Mouse (Mus musculus) testis, postnatal 14 days (tissue): ENCODE measurements at regions not wholly inside any gene's neighbourhood (a gene's known extent, or its start where the extent isn't known, plus 50 kb on each side); places are given as distances from the start of the nearest gene placed in this dataset.

Experiments used
- DNase-seq: peaks from one replicate; pipeline ENCODE4 v3.0.0; 2021; ENCODE audit warnings: low spot score

DNA sequence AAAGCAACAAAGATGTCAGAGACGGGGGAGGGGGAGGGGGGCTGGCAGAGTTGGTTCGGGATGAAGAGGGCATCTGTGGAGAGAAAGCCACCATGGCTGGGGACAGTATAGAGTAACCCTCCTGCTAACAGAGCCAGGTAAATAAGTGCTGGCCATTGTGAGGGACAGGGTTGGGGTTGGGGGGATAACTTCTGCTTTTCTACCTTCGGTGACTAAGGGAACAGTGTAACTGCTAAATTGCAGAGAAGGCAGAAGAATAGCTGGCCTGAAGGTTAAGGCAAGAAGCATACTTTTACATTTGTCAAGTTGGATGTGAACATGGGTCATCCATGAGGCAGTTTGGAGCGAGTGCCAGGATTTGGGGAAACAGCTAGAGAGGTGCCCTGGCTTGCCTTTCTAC, 395.1 kb downstream of the H2al1j start:
- no peak for DNase-seq

DNA sequence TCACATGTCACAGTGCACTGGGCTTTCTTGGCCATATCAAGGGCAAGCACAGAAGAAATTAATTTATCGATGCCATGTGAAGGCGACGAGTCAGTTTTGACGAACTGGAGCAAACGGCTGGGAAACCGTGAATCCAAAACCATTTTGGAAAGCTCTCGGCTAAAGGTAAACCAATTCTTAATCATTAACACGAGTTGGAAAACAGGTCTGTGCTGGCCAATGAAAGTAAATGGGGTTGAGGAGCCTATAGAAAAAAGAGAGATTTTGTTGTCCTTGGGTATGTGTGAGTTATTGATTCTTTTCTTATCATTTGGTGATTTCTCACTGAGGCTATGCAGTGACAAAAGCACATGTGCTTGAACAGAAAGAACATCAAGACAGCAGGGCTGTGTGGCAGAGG, 397.1 kb downstream of the H2al1j start:
- no peak for DNase-seq

DNA sequence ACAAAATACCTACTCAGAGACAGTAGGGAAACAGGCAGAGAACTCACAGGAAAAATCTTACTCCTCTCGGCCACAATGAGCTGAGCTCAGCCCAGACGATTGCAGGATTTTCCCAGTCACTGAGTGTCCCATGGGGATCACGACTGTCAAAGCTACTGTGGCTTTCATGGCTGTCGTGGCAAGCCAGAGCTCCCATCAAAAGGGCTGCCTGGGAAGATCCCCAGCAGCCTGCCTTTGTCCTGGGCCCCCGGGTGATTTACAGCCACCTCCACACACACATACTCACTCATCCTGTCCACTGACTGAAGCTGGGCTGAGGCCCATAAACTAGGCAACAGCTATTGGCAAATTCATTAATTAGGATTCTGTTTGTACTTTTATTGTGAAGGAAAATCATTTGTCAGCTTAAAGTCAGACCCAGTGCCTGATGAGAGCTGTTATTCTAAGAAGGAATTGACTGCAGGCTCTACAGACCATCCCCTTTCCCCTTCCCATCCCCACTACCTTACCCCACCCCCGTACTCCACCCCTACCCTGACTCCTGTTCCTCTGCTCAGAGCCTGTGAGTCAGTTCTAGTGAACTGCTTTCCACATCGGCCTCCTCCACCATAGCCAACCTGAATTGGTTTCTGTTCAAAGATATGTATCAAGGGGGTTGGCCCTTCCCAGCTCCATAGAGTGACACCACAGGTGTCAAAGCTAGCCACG, 399.1 kb downstream of the H2al1j start:
- no peak for DNase-seq

DNA sequence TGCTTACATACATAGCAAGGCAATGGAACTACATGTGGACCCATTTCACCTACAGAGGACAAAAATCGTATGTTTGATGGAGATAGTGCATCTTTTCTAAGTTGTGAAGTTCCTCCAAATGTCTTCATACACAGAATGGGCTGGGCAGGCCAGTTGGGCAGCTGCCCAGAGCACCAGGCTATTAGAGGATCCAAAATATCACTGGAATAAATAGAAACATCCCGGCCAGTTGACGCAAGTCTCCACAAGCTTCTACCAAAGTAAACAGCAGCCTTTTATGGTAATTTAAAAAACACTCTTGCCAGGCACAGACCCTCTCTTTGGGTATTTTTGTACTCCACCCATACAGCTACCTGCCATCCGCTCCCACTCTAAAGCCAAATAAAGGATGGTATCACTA, 400.9 kb downstream of the H2al1j start:
- DNase-seq = no peak

DNA sequence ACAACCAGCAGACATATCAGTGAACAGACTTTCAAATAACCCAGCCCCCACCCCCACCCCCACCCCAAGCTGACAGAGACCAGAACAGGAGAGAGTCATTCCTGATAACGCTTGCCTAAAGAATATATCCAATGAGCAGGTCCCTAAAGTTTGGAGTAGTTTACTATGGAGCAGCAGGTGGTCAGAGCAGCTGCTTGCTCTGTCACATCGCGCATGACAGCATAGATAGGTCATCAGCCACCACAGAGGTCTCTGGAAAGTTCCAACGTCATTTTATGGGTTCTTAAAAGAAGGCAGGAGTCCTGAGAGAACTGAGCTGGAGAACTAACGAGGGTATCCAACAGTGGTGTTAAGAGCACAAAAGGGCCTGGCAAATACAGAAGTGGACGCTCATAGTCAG, 402.4 kb downstream of the H2al1j start:
- no peak for DNase-seq

DNA sequence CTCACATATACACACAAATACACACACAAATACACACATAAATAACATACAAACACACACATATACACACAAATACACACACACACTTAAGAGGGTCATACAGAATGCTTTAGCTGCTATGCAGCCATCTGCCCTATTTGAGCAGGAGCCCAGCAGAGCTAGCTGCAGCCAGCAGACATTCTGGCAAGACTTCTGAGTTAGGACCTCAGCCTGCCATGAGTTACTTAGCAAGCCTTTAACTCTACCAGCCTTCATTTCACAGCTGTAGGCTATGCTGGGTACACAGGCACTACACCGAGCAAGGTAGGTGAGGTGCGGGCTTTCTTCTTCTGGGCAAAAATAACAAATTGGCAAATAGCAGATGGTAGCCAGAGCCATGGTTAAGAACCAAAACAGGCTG, 404.7 kb downstream of the H2al1j start:
- no peak for DNase-seq

DNA sequence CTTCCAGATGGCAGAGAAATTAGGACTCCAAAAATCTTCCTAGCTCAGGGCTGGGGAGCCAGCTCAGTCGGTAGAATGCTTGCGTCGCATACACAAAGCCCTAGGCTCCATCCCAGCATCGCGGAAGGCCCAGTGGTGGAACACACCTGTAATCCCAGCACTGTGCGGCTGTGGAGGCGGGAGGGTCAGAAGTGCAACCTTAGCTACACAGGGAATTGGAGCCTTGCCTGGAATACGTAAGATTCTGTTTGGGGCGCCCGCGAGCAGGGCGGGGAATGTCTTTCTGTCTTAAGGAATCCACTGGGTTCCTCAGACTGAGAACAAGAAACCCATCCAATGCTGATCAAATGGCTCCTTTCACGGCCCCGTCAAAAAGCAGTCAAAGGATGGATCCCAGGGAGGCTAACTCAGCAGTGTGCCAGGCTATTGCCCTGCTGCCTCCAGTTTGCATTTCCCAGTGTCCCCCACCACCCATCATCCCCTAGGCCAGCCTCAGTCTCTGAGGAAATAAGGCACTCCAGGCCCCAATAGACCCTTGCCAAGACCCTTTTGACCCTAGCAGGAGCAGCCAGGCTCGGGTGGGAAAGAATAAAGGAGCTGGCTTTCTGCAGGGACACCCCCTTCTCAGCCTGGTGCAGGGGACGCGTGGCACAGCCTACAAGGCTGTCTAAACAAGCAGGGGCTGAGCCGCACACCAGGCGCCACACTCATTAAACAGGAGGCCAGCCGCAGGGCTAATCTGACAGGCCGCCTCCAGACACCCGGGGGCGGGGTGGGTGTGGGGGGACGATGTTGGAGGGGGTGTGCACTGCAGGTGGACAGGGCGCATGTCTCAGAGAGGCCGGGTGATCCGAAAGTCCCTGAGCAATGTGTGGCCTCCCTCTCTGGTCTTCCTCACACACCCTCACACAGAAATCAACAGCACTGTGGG, 407.1 kb downstream of the H2al1j start:
- DNase-seq = no peak

DNA sequence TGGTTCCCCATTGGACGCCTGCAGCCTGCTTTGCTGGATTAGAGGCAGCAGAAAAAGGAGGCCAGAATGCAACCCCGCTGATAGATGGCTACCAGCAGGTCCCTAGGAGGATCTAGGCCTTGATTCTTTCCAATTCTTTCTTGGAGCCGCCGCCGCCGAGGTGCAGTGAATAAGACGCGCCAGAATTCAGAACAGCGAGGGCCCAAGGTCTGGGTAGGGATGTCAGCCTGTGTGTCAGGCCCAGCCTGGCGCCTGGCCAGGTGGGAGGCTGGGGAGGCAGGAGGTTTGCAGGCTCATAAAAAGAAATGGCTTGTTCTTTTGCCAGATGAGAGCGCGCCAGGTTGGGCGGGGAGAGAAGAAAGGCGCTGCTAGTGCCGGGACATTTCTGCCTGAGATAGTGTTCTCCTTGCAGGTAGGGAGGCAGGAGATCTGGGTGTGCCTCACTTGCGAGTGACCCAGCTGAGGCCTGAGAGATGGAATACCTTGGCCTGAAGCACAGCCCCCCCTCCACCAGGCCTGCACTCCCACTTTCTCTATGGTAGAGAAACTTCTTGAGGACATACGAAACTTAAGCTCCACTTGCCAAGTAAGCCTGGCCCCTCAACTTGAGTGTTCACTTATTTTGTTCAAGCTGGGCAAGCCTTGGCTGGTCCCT, 408.0 kb downstream of the H2al1j start:
- DNase-seq = peak; percentile 73

DNA sequence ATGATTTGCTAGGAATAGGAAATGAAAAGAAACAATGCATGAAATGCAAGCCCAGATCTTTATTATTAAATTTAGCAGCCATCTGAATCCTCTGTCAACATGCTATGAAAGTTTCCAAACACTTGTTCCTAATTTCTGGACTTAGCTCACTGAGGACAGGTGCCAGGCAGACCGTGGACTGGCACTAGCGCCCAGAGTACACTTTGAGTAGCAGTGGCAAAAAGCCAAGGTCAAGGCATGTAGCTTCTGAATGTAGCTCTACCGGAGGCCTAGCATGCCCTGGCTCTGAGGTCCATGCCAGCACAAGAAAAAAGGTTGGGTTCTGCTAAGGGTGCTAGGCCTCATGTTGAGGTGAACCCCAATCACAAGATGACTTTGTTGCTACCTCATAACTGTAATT, 408.9 kb downstream of the H2al1j start:
- DNase-seq = peak; percentile 14

DNA sequence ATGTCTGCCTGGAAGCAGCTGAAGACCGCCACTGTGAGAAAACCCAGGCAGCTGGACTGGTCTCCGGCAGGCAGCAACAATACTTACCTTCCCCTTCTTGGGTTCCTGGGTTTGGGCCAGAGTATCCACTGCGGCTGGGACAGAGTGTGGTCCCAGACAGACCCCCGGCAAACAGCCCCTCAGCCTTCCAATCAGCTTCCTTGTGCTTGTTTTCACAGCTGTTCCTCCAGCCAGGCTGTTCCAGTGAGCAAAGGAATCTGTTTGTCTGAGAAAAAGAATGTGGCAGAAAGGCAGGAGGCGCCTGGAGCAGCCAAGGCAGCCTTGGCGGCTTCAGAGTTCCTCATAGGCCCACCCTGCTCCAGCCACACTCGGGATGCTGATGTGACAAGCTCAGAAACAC, 411.9 kb downstream of the H2al1j start:
- peak; percentile 6 for DNase-seq

DNA sequence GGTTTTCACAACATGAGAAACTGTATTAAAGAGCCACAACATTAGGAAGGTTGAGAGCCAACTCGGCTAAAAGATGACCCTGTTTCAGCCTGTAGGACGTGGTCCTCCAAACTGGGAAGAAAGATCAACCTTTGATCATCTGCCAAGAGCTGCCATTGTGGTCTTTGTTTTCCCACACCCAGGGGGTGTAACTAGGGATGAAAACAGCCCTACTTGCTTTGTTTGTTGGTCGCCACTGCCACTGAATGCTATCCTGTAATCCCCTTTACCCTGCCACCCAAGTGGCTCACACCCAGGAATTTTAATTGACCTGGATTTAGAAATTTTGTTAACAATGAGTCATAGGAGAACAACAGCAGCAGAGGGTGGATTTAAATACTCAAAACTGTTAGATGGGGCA, 414.2 kb downstream of the Bcor start:
- DNase-seq = no peak

DNA sequence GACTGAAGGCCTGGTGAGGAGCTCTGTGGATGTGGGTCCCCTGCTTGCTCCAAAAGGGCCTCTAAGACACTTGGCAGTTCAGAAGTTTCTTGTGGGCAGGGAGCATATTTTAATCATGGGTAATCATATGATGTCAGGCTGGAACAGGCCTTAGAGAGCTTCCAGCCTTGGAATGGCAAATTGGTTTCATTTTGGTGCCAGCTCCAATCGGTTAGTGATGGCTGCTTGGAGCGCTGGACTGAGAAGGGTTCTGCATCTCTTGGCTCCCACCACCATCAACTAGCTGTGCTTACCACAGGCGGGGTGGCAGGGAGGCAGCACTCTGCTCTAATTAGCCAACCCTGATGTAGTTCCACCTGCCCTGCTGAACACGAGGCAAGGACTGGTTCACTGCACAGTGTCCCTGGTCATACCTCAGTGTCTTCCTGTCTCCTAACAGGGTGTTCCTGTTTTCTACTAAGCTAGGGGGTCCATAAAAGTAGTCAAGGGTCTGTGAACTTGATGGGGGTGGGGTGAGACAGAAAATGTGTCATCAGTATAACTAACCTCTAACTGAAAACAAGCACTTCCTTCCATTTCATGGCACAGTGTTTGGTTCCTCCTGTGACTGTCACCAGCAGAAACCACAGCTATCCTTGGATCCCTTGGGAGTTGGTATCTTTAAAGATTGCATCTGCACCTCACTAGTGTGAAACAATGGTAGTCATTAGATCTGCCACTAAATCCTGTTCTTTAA, 412.6 kb downstream of the Bcor start:
- no peak for DNase-seq

DNA sequence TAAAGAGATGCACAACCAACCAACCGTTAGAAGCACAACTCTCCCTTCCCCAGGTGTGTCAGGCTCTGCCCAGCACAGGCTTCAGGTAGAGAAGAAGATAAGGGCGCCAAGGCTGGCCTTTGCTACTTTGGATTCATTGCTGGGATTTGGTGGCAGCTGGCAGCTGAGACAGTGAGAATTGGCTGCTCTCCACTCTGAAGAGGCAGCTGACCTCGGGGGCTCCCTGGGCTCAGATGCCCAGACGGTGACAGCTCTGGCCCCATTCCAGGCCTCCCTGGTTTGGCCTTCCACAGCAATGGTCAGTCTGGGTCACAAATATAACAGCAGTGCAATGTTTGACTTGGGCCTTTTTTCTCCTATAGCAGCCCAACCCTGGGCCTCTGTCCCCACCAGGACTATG, 411.9 kb downstream of the Bcor start:
- DNase-seq = no peak

DNA sequence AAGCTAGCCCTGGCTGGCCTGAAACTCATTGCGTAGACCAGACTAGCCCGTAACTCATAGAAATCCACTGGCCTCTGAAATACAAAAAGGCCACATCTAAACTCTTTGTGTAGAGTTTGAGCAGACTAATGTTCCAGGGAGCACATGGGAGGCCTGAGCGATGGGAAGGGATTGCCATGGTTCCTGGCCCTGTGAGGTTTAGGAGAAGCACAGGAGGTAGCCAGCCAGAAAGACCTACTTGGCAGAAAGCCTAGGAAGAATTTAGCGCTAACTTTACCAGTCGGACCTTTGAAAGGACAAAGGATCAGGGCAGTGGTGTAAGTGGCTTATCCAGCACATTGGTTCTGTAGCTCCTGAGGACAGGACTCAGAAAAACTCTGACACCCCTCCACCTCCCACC, 407.6 kb downstream of the Bcor start:
- DNase-seq = no peak

DNA sequence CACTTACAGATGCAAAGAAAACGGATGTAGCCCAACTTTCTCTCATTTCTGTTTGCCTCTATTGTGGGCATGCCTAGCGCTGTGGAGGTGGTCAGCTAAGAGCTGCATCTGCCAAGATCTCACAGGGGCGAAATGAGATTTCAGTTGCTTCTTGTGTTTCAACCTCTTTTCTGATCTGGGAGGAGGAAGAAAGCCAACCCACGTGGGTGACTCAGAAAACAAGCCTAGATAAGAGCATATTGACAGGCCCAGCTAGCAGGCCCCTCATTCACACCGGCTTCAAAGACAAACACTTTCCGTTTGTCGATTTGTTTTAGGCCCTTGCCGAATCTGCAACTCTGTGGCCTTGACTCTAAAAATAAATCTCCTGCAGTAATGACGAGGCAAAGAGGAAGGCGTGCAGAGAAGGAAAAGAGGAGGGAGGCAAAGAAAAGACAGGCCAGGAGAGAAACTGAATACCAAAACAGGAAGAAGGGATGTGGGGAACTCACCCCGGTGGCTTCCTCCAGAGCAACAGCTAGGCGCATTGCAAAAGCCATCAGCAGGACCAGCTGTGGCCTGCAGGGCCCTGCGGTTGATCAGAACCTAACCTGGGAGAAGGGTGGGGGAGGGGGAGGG, 407.1 kb downstream of the Bcor start:
- DNase-seq = no peak

DNA sequence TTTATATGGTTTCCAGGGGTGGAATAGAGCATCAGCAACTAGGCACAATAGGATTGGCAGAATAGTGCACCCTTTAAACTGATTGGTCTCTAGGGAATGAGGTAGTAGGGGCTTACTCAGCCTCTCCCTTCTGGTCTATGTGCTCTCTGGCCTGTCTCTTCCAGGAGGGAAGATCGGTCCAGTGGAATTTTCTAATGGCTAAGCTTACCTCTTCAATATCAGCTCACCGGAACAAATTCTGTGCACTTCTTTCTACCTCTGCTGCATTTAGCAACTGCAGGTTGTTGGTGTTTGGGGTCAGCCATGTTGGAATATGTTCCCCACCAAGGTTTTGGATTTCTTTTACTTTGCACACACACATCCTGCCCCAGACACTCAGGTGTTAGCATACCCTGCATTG, 405.1 kb downstream of the Bcor start:
- no peak for DNase-seq

DNA sequence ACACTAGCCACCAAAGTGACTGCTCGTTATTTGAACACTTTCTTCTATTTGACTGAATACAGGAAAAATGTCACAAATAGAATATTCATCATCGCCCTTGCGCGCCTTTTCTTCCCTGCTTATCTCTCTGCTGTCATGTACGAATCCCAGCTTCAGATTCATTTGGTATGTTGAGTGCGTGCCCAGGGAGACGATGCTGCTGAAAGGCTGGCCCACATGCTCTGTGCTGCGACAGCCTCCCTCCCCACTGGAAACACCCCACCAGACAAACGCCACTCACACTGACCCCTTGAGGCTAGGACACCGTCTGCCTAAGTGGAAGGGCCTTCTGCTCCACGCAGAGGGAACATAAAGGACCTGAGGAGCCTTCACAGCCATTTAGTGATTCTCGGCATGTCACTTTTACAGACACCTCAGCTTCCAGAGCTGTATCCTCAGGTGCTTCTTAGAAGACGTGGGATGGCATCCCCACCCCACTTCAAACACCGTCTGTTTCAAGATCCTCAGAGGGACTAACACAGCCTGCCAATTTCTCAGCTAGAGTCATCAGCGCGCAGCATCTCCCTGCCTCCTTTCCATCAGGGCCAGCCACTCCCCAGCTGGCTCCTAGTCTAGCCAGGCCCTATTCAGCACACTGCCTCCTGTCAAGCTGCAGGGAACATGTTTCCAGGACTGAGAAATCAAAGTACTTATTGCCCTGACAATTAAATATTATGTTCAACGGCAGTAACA, 396.6 kb downstream of the Bcor start:
- no peak for DNase-seq

DNA sequence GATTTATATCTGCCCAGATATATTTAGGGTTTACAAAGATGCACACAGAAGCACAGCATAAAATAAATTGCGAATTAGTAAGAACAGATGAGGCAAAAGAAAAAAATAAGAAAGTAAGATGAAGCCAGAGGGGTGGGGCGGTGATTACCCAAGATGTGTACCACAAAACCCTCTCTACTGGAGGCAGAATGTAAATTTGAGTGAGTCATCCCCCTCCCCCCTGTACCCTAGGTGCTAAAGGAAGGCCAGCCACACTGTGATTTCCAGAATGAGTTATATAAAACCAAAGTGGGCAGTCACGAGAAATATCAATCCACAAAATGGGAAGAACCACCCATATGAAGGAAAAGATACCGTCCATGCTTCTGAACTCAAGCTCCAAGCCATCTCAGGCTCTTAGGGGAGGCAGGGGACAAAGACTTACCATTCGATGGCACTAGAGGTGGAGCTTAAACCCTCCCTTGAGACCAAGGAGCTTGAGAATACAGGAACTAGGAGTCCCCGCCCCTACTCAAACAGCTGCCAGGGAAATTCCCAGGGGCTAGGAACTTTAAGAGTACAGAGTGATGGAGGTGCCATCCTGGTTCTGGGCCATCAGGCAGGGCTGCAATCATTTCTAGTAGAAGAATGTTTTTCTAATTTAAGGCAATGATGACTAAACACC, 383.8 kb downstream of the Bcor start:
- no peak for DNase-seq

DNA sequence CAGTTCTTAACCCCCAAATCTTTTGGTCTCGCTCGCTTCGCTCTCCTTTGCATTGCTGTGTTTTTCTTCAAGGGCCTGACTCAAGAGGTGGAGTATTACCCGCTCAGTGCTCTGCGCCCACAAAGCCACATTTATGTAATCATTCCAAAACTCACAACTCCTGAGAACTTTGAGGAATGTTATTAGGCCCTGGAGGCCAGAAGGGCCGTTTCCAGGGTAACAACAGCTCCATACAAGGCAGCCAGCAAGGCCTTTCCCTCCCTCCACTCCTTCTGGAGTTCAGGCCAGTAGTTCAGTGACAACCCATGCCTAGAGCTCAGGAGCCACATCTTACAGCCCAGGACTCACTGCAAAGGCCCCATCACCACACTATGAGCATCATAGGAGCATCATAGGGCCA, 365.1 kb downstream of the Bcor start:
- no peak for DNase-seq

DNA sequence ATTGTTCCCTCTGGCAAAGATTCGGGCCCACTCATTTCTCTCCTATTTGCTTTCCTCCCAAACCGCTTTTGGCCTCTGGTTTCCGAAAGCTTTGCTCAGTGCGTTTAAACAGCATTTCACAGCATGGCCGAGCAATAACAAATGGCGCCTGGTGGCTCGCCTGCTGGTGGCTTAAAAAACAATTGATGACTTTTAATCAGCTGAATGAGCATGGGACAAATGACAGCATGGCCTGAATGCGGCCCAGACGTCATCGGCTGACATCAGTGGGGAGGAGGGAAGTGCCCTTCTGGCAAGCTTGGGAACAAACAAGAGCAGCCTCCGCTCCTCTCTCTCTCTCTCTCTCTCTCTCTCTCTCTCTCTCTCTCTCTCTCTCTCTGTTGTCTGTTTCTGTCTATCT, 362.3 kb downstream of the Bcor start:
- no peak for DNase-seq

DNA sequence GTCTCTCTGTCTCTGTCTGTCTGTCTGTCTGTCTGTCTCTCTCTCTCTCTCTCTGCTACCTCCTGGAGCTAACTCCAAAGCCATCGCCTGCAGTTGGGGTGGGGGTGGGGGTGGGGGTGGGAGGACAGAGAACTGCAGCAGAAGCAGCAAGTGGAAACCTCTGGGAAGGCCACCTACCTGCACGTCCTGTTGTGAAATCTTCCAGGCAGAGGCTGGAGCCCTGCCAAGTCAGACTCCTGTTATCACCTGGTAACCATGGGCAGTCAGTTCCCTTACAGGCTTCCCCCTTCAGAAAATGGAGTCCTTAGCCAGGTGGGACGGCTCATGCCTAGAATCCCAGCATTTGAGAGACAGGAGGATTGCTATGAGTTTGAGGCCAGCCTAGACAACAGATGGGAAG, 361.8 kb downstream of the Bcor start:
- DNase-seq = no peak
